Mouse (Mus musculus): ENCODE measurements around the gene Zfp384.
"Not testable (repeated sequence)": the region's sequence is repeated elsewhere in the genome, so short reads cannot be mapped to it uniquely, and the experiment has no call there.

DNA sequence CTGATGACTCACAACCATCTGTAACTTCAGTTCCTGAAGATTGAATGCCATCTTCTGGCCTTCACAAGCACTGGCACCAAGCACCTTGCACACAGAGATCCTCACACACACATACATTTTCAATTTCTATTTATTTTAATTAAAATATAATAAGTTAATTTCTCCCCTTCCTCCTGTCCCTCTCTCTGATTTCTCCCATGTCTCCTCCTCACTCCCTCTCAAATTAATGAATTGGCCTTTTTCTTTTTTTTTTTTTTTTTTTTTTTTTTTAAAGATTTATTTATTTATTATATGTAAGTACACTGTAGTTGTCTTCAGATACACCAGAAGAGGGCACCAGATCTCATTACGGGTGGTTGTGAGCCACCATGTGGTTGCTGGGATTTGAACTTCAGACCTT lies 56.3 kb downstream of the Zfp384 start:
- TF ChIP-seq CTCF (IDR thresholded peaks at IDR 0.05; ENCODE audit: control insufficient read depth, insufficient read depth, insufficient replicate concordance, low read depth, low read length); POLR2A (IDR thresholded peaks at IDR 0.05; ENCODE audit: control insufficient read depth, low read depth, low read length): not testable (repeated sequence)
